Mouse (Mus musculus) forebrain, embryonic 15.5 days (tissue): ENCODE measurements around the gene Mark4. TPM values are rescaled to one million over a fixed set of nuclear protein-coding genes. Genes with fewer than 3 reads are reported as not detected.

Source experiments
- ATAC-seq: fragments of 200-750 bp; cut with Nextera tagmentation; replicated peaks from 2 replicates; pipeline ENCODE4 v1.8.0; 2017; ENCODE audit warnings: mild to moderate bottlenecking, moderate TSS enrichment, moderate library complexity
- H3K27ac ChIP-seq: fragments of 300-500 bp; sonication (generic); replicated peaks from 2 replicates; pipeline ENCODE4 v1.5.1; 2015; ENCODE audit warnings: mild to moderate bottlenecking, inconsistent platforms
- H3K27me3 ChIP-seq: fragments of 300-500 bp; sonication (generic); 2 replicates; pipeline ENCODE4 v1.6.1; 2015; ENCODE audit warnings: inconsistent platforms
- H3K36me3 ChIP-seq: fragments of 300-500 bp; sonication (generic); 2 replicates; pipeline ENCODE4 v1.6.1; 2015; ENCODE audit warnings: mild to moderate bottlenecking, inconsistent platforms
- H3K4me1 ChIP-seq: fragments of 300-500 bp; sonication (generic); 2 replicates; pipeline ENCODE4 v1.6.1; 2015; ENCODE audit warnings: inconsistent platforms
- H3K4me2 ChIP-seq: fragments of 300-500 bp; sonication (generic); replicated peaks from 2 replicates; pipeline ENCODE4 v1.6.1; 2015; ENCODE audit warnings: mild to moderate bottlenecking, inconsistent platforms
- H3K4me3 ChIP-seq: fragments of 300-500 bp; sonication (generic); 2 replicates; pipeline ENCODE4 v1.5.1; 2015; ENCODE audit warnings: mild to moderate bottlenecking, inconsistent platforms
- H3K9ac ChIP-seq: fragments of 300-500 bp; sonication (generic); replicated peaks from 2 replicates; pipeline ENCODE4 v1.6.1; 2015; ENCODE audit warnings: mild to moderate bottlenecking, inconsistent platforms
- H3K9me3 ChIP-seq: fragments of 300-500 bp; sonication (generic); 2 replicates; pipeline ENCODE4 v1.6.1; 2016; ENCODE audit warnings: inconsistent platforms
- WGBS: fragments of 180-500 bp; shearing (Covaris S2); methylation state at CpG from one replicate; pipeline ENCODE4 v1.1.7; 2015; ENCODE audit warnings: mixed read lengths; 5-methylcytosine and 5-hydroxymethylcytosine counted together
- polyA plus RNA-seq: library from polyadenylated mRNA; unstranded; fragments of >200 nt; fragmentation: Nextera tagmentation; extraction: Ambion mirVana; gene quantifications from 2 replicates; pipeline ENCODE4 v1.2.1, GENCODE M21; 2015

Gene Mark4
- polyA plus RNA-seq, 1 experiment from 2014 or later = 18.3 TPM

DNA sequence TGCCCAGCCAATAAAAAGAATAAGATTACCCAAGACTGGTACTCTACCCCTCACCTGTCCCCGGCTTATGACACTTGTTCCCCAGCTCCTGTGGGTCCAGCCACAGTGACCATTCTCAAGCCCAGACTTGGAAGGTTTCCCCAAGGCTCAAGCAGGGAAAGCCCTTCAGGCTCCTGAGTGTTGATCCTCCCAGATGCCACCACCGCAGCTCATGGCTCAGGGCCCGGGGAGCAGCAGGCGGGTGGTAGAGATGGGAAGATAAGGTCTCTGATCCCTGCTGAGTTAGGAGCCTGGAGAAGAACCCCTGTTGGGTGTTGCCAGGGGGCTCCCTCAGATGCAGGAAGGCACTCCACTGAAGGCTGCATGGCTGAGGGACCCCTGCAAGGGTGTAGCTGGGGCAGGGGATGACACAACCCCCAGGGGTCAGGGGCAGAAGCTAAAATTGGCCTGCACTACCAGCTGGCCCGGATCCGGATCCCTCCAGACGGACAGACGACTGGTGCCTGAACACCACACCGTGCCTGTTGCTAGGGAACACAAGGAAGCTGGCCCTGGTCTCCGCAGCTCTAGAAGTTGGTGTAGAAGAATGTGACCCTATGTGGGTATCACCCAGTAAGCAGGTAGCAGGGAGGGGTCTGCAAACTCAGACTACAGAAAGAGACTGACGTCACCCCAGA, 2.7 kb downstream of the Mark4 start:
- H3K4me3 ChIP-seq = peak overlapping the region; percentile 81; the same call in 1 of the 2 replicates
- WGBS = 76% methylated on average over 11 of the region's 11 CpGs
- peaks cover 14% of the 10 kb centered on the region; the same call in 1 of the 2 replicates for H3K36me3 ChIP-seq
- no peaks in the 10 kb centered on the region for H3K9me3 ChIP-seq
- H3K27ac ChIP-seq = no peak overlapping the region
- H3K9ac ChIP-seq = no peak overlapping the region
- no peak for ATAC-seq
- H3K4me2 ChIP-seq = no peak overlapping the region
- peaks cover 26% of the 10 kb centered on the region for H3K4me1 ChIP-seq
- H3K27me3 ChIP-seq = no peaks in the 10 kb centered on the region

DNA sequence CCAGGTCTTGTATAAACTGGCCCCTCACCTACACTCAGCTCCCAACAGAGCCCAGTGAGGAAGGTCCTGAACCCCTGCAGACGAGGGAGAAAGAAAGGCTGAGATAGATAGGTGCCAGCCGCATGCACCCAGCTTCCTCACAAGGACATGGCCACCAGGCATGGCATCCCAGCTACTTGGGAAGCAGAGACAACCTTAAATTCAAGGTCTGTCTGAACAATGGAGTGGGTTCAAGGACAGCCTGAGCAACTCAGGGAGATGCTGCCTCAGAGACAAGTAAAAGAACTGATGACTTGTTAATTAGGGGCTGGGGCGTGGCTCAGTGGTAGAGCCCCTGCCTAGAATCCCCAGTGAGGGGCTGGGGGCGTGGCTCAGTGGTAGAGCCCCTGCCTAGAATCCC, 3.4 kb downstream of the Mark4 start:
- H3K9ac ChIP-seq = no peak overlapping the region
- H3K9me3 ChIP-seq = no peaks in the 10 kb centered on the region
- no peak overlapping the region for H3K27ac ChIP-seq
- H3K27me3 ChIP-seq = no peaks in the 10 kb centered on the region
- 90% methylated on average over 4 of the region's 4 CpGs for WGBS
- H3K36me3 ChIP-seq = peaks cover 19% of the 10 kb centered on the region; the same call in 1 of the 2 replicates
- H3K4me2 ChIP-seq = no peak overlapping the region
- peaks cover 26% of the 10 kb centered on the region for H3K4me1 ChIP-seq
- ATAC-seq = no peak
- H3K4me3 ChIP-seq = no peak overlapping the region

DNA sequence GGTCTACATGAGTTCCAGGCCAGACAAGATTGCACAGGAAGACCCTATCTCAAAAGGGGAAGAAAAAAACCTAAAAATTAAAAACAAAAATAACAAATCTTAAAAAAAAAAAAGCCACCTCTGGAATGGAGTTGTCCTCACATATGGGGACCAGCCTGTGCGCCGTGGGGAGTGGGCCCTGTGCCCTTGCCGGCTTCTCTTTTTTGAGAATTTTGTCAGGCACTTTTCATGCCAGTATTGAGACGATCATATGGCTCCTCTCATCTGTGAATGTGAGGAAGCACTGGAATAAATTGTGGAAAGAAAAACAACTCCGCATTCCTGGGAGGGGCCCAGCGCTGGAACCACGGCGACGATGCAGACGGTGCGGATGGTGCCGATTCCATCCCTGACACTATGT, 9.5 kb downstream of the Mark4 start:
- 0 out of 2 replicates have a peak, but pooled peaks have one; percentile 11 for ATAC-seq
- no peaks in the 10 kb centered on the region for H3K27me3 ChIP-seq
- H3K4me3 ChIP-seq = no peak overlapping the region
- no peak overlapping the region for H3K4me2 ChIP-seq
- peaks cover 51% of the 10 kb centered on the region for H3K36me3 ChIP-seq
- H3K9me3 ChIP-seq = no peaks in the 10 kb centered on the region
- no peaks in the 10 kb centered on the region for H3K4me1 ChIP-seq
- peak overlapping the region; percentile 63 for H3K27ac ChIP-seq
- H3K9ac ChIP-seq = no peak overlapping the region
- 79% methylated on average over 12 of the region's 12 CpGs for WGBS

DNA sequence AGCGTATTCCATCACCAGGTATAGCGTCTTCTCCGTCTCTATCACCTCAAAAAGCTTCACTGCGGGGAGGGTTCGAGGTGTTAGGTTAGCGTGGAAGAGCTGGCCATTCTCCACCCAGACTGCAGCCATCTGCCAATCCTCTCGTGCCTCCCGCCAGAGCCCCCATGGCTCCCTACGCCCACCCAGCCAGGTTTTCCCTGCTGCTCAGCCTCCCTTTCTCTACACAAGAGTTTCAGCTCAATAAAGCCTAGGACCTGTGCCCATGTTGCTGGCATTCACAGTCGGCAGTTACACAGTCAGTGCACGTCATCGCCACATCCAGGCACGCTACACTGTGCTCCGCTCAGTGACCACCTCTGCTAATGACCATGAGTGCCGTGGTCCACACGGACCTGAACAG, 10.9 kb downstream of the Mark4 start:
- Histone ChIP-seq H3K4me3 (no peak overlapping the region), H3K27me3 (no peaks in the 10 kb centered on the region), H3K9me3 (no peaks in the 10 kb centered on the region), H3K27ac (peak overlapping the region; percentile 46; the same call in 1 of the 2 replicates), H3K36me3 (peaks cover 58% of the 10 kb centered on the region), H3K4me2 (no peak overlapping the region), H3K4me1 (no peaks in the 10 kb centered on the region), H3K9ac (no peak overlapping the region)
- WGBS = 84% methylated on average over 16 of the region's 16 CpGs
- ATAC-seq = 0 out of 2 replicates have a peak, but pooled peaks have one; percentile 15

DNA sequence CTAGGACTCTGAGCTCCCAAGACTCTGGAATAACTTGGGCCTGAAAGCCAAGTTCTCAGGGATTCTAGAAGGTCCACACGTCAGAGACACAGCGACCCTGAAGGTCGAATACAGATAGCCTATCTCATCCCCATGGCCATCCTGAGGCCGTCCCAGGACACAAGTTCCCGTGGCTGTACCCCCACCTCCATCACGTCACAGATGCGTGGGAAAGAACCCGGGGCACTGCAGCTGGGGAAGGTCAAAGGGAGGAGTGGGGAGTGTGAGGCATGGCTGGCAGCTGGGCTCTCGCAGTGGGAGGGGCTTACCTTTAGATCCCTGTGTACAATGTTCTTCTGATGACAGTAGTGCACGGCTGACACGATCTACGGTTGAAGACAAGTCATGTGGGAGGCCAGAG, 13.8 kb downstream of the Mark4 start:
- no peaks in the 10 kb centered on the region for H3K4me1 ChIP-seq
- WGBS = 86% methylated on average over 12 of the region's 12 CpGs
- H3K27me3 ChIP-seq = no peaks in the 10 kb centered on the region
- H3K27ac ChIP-seq = no peak overlapping the region
- H3K9me3 ChIP-seq = no peaks in the 10 kb centered on the region
- H3K4me2 ChIP-seq = no peak overlapping the region
- H3K4me3 ChIP-seq = no peak overlapping the region
- peaks cover 69% of the 10 kb centered on the region for H3K36me3 ChIP-seq
- no peak for ATAC-seq
- H3K9ac ChIP-seq = no peak overlapping the region

DNA sequence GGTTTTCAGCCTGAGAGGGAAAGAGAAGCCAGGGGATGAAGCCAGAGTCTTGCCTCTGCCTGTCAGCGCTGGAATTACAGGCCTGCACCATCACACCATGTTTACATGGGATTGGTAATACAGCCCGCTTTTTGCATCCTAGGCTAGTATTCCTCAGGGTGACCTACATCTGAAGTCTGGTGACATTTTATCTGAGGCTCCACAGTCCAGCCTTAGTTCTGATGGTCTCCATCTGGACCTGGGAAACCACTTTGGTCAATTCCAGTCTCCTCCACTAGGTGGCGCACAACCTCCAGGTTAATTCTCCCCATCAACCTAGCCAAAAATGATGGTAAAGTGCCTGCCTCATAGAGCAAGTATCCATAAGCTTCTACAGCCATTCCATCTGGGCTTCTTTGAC, 15.3 kb downstream of the Mark4 start:
- Histone ChIP-seq H3K36me3 (peaks cover 68% of the 10 kb centered on the region), H3K4me1 (no peaks in the 10 kb centered on the region), H3K27me3 (no peaks in the 10 kb centered on the region), H3K4me3 (no peak overlapping the region), H3K9ac (no peak overlapping the region), H3K4me2 (no peak overlapping the region), H3K9me3 (no peaks in the 10 kb centered on the region), H3K27ac (no peak overlapping the region)
- 0 out of 2 replicates have a peak, but pooled peaks have one; percentile 18 for ATAC-seq
- 43% methylated on average over 3 of the region's 3 CpGs for WGBS

DNA sequence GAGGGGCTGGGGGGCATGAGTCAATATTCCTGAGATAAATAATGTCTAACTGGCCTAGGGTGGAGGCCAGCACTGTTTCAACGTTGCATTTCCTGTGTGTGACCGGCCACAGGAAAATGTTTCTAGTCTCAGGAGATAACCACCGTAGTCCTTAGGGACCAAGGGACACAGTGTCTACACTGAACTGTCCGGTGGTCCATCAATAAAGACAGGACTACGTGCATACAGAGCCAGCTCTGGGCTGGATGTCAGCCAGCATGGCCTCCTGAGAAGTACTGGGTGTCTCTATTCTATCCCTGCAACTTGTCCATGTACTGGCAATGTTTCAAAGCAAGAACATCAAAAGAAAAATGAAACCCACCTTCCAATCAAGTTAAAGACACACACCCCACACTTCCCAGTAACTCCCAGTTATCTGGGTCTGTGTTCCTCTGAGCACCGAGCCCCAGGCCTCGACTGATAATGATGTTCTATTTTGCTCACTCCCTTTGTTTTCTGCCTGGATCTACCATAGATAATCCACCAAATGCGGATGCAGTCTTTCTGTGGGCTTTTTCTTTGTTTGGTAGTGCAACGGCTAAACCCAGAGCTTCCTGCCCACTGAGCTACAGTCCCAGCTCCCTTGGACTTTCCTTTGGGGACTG, 17.1 kb downstream of the Mark4 start:
- no peak overlapping the region for H3K9ac ChIP-seq
- H3K4me3 ChIP-seq = no peak overlapping the region
- no peak overlapping the region for H3K4me2 ChIP-seq
- WGBS = 87% methylated on average over 9 of the region's 9 CpGs
- no peaks in the 10 kb centered on the region for H3K4me1 ChIP-seq
- H3K9me3 ChIP-seq = no peaks in the 10 kb centered on the region
- H3K36me3 ChIP-seq = peaks cover 74% of the 10 kb centered on the region
- no peak overlapping the region for H3K27ac ChIP-seq
- ATAC-seq = no peak
- H3K27me3 ChIP-seq = no peaks in the 10 kb centered on the region

DNA sequence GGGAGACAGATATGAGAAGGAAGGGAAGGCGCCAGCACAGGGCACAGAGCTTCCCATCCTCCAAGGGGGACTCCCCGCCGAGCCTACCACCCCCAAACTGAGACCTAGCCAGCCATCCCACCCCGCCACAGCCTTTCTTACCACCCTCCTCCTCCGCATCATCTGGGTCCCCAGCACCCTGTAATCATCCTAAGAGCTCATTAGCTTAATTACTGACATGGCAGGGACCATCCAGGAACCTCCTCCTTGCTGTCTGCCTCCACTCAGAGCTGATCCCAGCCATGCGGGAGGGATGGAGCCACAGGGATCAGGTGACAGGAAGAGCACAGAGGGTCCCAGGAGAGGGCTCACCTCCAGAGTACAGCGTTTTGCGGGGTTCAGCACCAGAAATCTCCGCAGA, 21.6 kb downstream of the Mark4 start:
- H3K4me3 ChIP-seq = no peak overlapping the region
- 74% methylated on average over 9 of the region's 9 CpGs for WGBS
- H3K9me3 ChIP-seq = no peaks in the 10 kb centered on the region
- H3K27me3 ChIP-seq = no peaks in the 10 kb centered on the region
- no peak overlapping the region for H3K27ac ChIP-seq
- H3K36me3 ChIP-seq = peaks cover 87% of the 10 kb centered on the region
- no peak overlapping the region for H3K4me2 ChIP-seq
- ATAC-seq = 0 out of 2 replicates have a peak, but pooled peaks have one; percentile 26
- H3K9ac ChIP-seq = no peak overlapping the region
- H3K4me1 ChIP-seq = no peaks in the 10 kb centered on the region

DNA sequence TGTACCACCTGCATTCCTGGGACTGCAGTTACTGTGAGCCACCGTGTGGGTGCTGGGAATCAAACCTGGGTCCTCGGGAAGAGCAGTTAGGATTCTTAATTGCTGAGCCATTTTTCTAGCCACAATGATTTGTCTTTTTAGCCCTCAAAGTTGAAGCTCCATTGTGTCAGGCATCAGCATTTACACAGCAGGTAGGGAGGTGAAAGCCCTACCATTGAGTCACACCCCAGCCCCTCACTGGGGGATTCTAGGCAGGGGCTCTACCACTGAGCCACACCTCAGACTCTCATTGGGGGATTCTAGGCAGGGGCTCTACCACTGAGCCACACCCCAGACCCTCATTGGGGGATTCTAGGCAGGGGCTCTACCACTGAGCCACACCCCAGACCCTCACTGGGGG, 22.3 kb downstream of the Mark4 start:
- no peak for ATAC-seq
- Histone ChIP-seq H3K27me3 (no peaks in the 10 kb centered on the region), H3K36me3 (peaks cover 87% of the 10 kb centered on the region), H3K4me3 (no peak overlapping the region), H3K4me2 (no peak overlapping the region), H3K9ac (no peak overlapping the region), H3K9me3 (no peaks in the 10 kb centered on the region), H3K27ac (no peak overlapping the region), H3K4me1 (no peaks in the 10 kb centered on the region)
- WGBS = 97% methylated on average over 2 of the region's 2 CpGs

DNA sequence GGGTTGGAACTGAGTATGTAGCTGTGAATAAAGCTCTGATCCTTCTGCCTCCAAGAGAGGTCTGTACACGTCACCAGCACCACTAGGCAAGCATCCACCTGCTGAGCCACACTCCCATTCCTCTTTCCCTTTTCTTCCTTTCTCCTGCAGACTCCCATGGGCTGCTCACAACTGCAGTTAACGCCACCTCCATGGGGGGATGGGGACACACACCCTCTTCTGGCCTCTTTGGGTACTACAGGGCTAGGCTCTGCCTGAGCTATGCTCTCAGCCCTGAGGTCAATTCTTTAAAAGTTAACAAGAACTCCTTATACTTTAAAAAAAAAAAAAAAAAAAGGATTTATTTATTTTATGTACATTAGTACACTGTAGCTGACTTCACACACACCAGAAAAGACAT, 26.1 kb downstream of the Mark4 start:
- H3K27me3 ChIP-seq = no peaks in the 10 kb centered on the region
- 92% methylated on average over 2 of the region's 2 CpGs for WGBS

DNA sequence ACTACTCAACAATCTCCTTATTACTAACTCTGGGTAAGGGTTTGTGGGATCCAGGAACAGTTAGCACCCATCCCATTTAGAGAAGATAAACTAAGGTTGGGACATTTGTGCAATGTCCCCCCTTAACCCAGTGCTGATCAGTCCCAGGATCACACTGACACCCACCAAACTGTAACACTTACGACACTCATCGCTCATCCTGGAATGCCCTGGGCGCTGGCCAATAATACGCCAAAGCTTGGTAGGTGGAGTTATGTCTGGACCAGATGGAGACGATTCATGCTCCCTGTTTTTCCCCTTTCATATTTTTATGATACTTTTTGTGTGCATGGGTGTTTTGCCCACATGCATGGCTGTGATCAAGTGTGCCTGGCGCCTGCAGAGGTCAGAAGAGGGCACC, 28.2 kb downstream of the Mark4 start:
- Histone ChIP-seq H3K36me3 (peaks cover 96% of the 10 kb centered on the region), H3K27me3 (no peaks in the 10 kb centered on the region), H3K9me3 (no peaks in the 10 kb centered on the region), H3K9ac (no peak overlapping the region), H3K4me1 (no peaks in the 10 kb centered on the region), H3K4me2 (no peak overlapping the region), H3K4me3 (no peak overlapping the region), H3K27ac (no peak overlapping the region)
- ATAC-seq = no peak
- whole genome bisulfite sequencing = 85% methylated on average over 6 of the region's 6 CpGs

More for the DNA sequence above, 26.1 kb downstream of the Mark4 start:
- no peaks in the 10 kb centered on the region for H3K4me1 ChIP-seq
- ATAC-seq = no peak
- H3K9ac ChIP-seq = no peak overlapping the region
- no peak overlapping the region for H3K4me2 ChIP-seq
- H3K36me3 ChIP-seq = peaks cover 91% of the 10 kb centered on the region
- H3K9me3 ChIP-seq = no peaks in the 10 kb centered on the region
- H3K4me3 ChIP-seq = no peak overlapping the region
- H3K27ac ChIP-seq = no peak overlapping the region

DNA sequence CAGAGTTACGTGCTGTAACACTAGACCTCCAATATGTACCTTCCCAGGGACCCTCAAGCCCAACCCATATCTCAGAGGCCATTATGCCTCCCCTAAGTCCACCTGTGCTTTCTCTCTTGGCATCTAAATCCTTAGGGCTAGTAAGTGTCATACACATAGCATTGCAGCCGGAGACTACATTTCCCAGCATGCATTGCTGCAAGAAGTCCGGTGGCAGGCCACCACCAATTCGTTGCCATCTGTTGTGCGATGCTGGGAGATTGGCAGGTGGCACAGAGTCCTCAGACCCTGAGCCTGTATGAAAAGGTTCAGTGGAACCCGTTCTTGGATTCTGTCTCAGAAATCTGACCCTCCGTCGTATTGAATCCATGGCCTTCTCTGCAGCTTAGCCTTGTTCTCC, 28.9 kb downstream of the Mark4 start:
- H3K36me3 ChIP-seq = peaks cover 94% of the 10 kb centered on the region
- H3K27ac ChIP-seq = no peak overlapping the region
- H3K4me1 ChIP-seq = no peaks in the 10 kb centered on the region
- WGBS = 58% methylated on average over 8 of the region's 8 CpGs
- H3K4me3 ChIP-seq = no peak overlapping the region
- no peaks in the 10 kb centered on the region for H3K9me3 ChIP-seq
- H3K4me2 ChIP-seq = no peak overlapping the region
- no peak for ATAC-seq
- no peak overlapping the region for H3K9ac ChIP-seq
- no peaks in the 10 kb centered on the region for H3K27me3 ChIP-seq
